Mouse (Mus musculus) heart, adult 2 months (tissue): Measurements from ENCODE around the gene Fer.

Source experiments
- CTCF ChIP-seq: fragments of 200-600 bp; IDR thresholded peaks from 2 replicates; pipeline ENCODE4 v1.8.1; 2022; ENCODE audit warnings: antibody characterized with exemption, mild to moderate bottlenecking, moderate library complexity
- EP300 ChIP-seq: fragments of 200-500 bp; IDR thresholded peaks from 2 replicates; pipeline ENCODE4 v1.6.1; 2011; ENCODE audit warnings: low read depth, low read length, control low read depth; ENCODE audit not compliant: insufficient read depth

GRCm38 (mm10) chr17:64084751-64085150 is 221.9 kb downstream of the Fer start:
- TF ChIP-seq EP300 (no peak), CTCF (no peak)
